Mouse (Mus musculus): Measurements from ENCODE around the gene Cmss1. TPM values are rescaled to one million over a fixed set of nuclear protein-coding genes. Genes with fewer than 3 reads are reported as not detected.

Gene Cmss1
- polyA plus RNA-seq, 2 experiments, result 10.9 to 45.3 TPM

DNA sequence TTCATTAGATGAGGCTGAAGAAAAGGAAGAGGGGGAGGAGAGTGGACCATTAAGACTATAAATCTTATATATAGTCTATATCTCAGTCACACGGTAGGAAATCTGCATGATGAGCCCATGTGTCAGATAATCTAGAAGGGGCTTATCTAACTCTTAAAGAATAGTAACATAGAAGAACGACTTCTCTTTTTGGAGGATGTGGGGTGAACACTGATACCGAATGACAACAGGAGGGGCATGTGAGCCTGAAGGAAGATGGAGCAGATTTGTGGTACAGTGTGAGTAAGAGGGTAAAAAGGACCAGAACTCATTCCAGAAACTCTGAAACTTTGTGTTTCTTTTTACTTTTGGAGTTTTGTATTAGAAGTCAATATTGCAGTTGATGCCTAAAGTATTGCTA lies 97.6 kb downstream of the Cmss1 start:
- WGBS, result 90% methylated on average over 3 of the region's 3 CpGs
- no peak overlapping the region for H3K4me3 ChIP-seq (replicated peaks; ENCODE audit: low read length)
- no peak overlapping the region for H3K9ac ChIP-seq (ENCODE audit: low read depth, low read length, severe bottlenecking)
- no peak for TF ChIP-seq POLR2A (IDR thresholded peaks at IDR 0.05; ENCODE audit: borderline replicate concordance, extremely low read depth, insufficient read depth, insufficient read length)
- H3K27ac ChIP-seq (replicated peaks; ENCODE audit: low read depth, low read length), result no peak overlapping the region
- no peak overlapping the region for H3K4me2 ChIP-seq (replicated peaks; ENCODE audit: low read depth, low read length, severe bottlenecking)
- no peaks in the 10 kb centered on the region for H3K27me3 ChIP-seq (ENCODE audit: control insufficient read depth, insufficient read depth, low read length)
- no peak for ATAC-seq (ENCODE audit: low FRiP score, low read depth)
- H3K36me3 ChIP-seq (ENCODE audit: control insufficient read depth, insufficient read depth, low read length), result no peaks in the 10 kb centered on the region
- no peaks in the 10 kb centered on the region for H3K4me1 ChIP-seq (ENCODE audit: control insufficient read depth, insufficient read depth, low read length)
- DNase-seq (ENCODE audit: low spot score), result no peak
- no peaks in the 10 kb centered on the region for H3K9me3 ChIP-seq (ENCODE audit: control insufficient read depth, low read length)

- TF ChIP-seq POLR2A (IDR thresholded peaks at IDR 0.05; ENCODE audit: borderline replicate concordance, extremely low read depth, insufficient read depth, insufficient read length), result no peak
- no peak overlapping the region for H3K27ac ChIP-seq (replicated peaks; ENCODE audit: low read depth, low read length)
- 88% methylated on average over 1 of the region's 1 CpGs for WGBS
- H3K9me3 ChIP-seq (ENCODE audit: control insufficient read depth, low read length), result no peaks in the 10 kb centered on the region
- DNase-seq (ENCODE audit: low spot score), result no peak
- no peak for ATAC-seq (ENCODE audit: low FRiP score, low read depth)
- H3K27me3 ChIP-seq (ENCODE audit: control insufficient read depth, insufficient read depth, low read length), result no peaks in the 10 kb centered on the region
- H3K36me3 ChIP-seq (ENCODE audit: control insufficient read depth, insufficient read depth, low read length), result no peaks in the 10 kb centered on the region
- no peak overlapping the region for H3K9ac ChIP-seq (ENCODE audit: low read depth, low read length, severe bottlenecking)
- H3K4me3 ChIP-seq (replicated peaks; ENCODE audit: low read length), result no peak overlapping the region
- no peak overlapping the region for H3K4me2 ChIP-seq (replicated peaks; ENCODE audit: low read depth, low read length, severe bottlenecking)
- H3K4me1 ChIP-seq (ENCODE audit: control insufficient read depth, insufficient read depth, low read length), result no peaks in the 10 kb centered on the region
Observed at GRCm38 (mm10) chr16:57508351-57508750, 98.3 kb downstream of the Cmss1 start.

GRCm38 (mm10) chr16:57506133-57506532 lies 100.5 kb downstream of the Cmss1 start:
- ATAC-seq (ENCODE audit: low FRiP score, low read depth), result no peak
- no peaks in the 10 kb centered on the region for H3K9me3 ChIP-seq (ENCODE audit: control insufficient read depth, low read length)
- no peak overlapping the region for H3K9ac ChIP-seq (ENCODE audit: low read depth, low read length, severe bottlenecking)
- no peak for DNase-seq (ENCODE audit: low spot score)
- no peak overlapping the region for H3K27ac ChIP-seq (replicated peaks; ENCODE audit: low read depth, low read length)
- WGBS, result 60% methylated on average over 6 of the region's 6 CpGs
- no peaks in the 10 kb centered on the region for H3K36me3 ChIP-seq (ENCODE audit: control insufficient read depth, insufficient read depth, low read length)
- no peak for TF ChIP-seq POLR2A (IDR thresholded peaks at IDR 0.05; ENCODE audit: borderline replicate concordance, extremely low read depth, insufficient read depth, insufficient read length)
- no peak overlapping the region for H3K4me2 ChIP-seq (replicated peaks; ENCODE audit: low read depth, low read length, severe bottlenecking)
- H3K27me3 ChIP-seq (ENCODE audit: control insufficient read depth, insufficient read depth, low read length), result no peaks in the 10 kb centered on the region
- no peak overlapping the region for H3K4me3 ChIP-seq (replicated peaks; ENCODE audit: low read length)
- H3K4me1 ChIP-seq (ENCODE audit: control insufficient read depth, insufficient read depth, low read length), result no peaks in the 10 kb centered on the region

DNA sequence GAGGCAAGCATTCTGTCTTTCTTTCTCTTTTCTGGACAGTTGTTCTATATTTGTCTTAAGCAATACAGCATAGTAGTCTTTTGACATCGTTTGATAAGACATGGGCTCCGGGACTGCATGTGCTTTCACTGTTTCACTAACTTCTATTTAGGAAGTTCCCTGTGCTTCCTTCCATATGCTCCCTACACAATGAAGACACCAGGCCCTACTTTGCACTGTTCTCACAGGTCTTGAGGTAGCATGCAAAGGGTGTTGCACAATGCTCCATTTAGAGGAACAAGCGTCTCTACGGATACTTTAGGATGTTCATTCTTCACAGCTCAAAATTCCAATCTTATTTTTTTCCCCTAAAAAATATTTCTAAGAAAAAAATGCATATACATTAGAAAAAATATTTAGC lies 101.9 kb downstream of the Cmss1 start:
- no peak overlapping the region for H3K4me2 ChIP-seq (replicated peaks; ENCODE audit: low read depth, low read length, severe bottlenecking)
- 89% methylated on average over 4 of the region's 4 CpGs for WGBS
- H3K27me3 ChIP-seq (ENCODE audit: control insufficient read depth, insufficient read depth, low read length), result no peaks in the 10 kb centered on the region
- no peak overlapping the region for H3K27ac ChIP-seq (replicated peaks; ENCODE audit: low read depth, low read length)
- no peak for TF ChIP-seq POLR2A (IDR thresholded peaks at IDR 0.05; ENCODE audit: borderline replicate concordance, extremely low read depth, insufficient read depth, insufficient read length)
- no peak overlapping the region for H3K9ac ChIP-seq (ENCODE audit: low read depth, low read length, severe bottlenecking)
- H3K36me3 ChIP-seq (ENCODE audit: control insufficient read depth, insufficient read depth, low read length), result no peaks in the 10 kb centered on the region
- no peaks in the 10 kb centered on the region for H3K4me1 ChIP-seq (ENCODE audit: control insufficient read depth, insufficient read depth, low read length)
- H3K4me3 ChIP-seq (replicated peaks; ENCODE audit: low read length), result no peak overlapping the region
- H3K9me3 ChIP-seq (ENCODE audit: control insufficient read depth, low read length), result no peaks in the 10 kb centered on the region
- DNase-seq (ENCODE audit: low spot score) (no peak), ATAC-seq (ENCODE audit: low FRiP score, low read depth) (no peak)

DNA sequence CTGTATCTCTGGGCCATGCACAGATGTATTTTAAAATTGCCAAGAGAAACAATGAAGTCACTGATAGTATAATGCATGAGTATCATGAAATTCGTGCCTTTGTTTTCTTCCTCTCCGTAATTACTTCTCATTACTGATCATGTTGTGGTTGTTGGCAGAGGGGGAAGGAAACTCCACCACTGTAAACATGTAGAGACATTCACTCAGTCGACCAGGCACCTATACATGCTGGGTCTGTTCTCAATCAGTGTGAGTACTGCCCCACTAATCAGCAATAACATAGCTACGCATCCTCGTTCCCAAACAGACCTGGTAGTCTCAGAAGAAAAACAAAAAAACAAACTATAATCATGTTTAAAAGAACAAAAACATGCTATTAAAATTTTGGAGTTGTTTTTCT lies 103.9 kb downstream of the Cmss1 start:
- ATAC-seq (ENCODE audit: low FRiP score, low read depth), result no peak
- TF ChIP-seq POLR2A (IDR thresholded peaks at IDR 0.05; ENCODE audit: borderline replicate concordance, extremely low read depth, insufficient read depth, insufficient read length), result no peak

GRCm38 (mm10) chr16:57502230-57502629 lies 104.4 kb downstream of the Cmss1 start:
- H3K9me3 ChIP-seq (ENCODE audit: control insufficient read depth, low read length), result no peaks in the 10 kb centered on the region
- H3K27ac ChIP-seq (replicated peaks; ENCODE audit: low read depth, low read length), result no peak overlapping the region
- no peak for TF ChIP-seq POLR2A (IDR thresholded peaks at IDR 0.05; ENCODE audit: borderline replicate concordance, extremely low read depth, insufficient read depth, insufficient read length)
- no peak overlapping the region for H3K9ac ChIP-seq (ENCODE audit: low read depth, low read length, severe bottlenecking)
- ATAC-seq (ENCODE audit: low FRiP score, low read depth) (no peak), DNase-seq (ENCODE audit: low spot score) (no peak)
- H3K4me3 ChIP-seq (replicated peaks; ENCODE audit: low read length), result no peak overlapping the region
- no peak overlapping the region for H3K4me2 ChIP-seq (replicated peaks; ENCODE audit: low read depth, low read length, severe bottlenecking)
- WGBS, result 44% methylated on average over 2 of the region's 2 CpGs
- no peaks in the 10 kb centered on the region for H3K4me1 ChIP-seq (ENCODE audit: control insufficient read depth, insufficient read depth, low read length)
- H3K36me3 ChIP-seq (ENCODE audit: control insufficient read depth, insufficient read depth, low read length), result no peaks in the 10 kb centered on the region
- no peaks in the 10 kb centered on the region for H3K27me3 ChIP-seq (ENCODE audit: control insufficient read depth, insufficient read depth, low read length)

More for the DNA sequence above, 103.9 kb downstream of the Cmss1 start:
- 47% methylated on average over 5 of the region's 5 CpGs for WGBS
- no peak overlapping the region for H3K27ac ChIP-seq (replicated peaks; ENCODE audit: low read depth, low read length)
- H3K36me3 ChIP-seq (ENCODE audit: control insufficient read depth, insufficient read depth, low read length), result no peaks in the 10 kb centered on the region
- no peaks in the 10 kb centered on the region for H3K4me1 ChIP-seq (ENCODE audit: control insufficient read depth, insufficient read depth, low read length)
- no peaks in the 10 kb centered on the region for H3K27me3 ChIP-seq (ENCODE audit: control insufficient read depth, insufficient read depth, low read length)
- H3K4me3 ChIP-seq (replicated peaks; ENCODE audit: low read length), result no peak overlapping the region
- DNase-seq (ENCODE audit: low spot score), result no peak
- no peak overlapping the region for H3K9ac ChIP-seq (ENCODE audit: low read depth, low read length, severe bottlenecking)
- no peak overlapping the region for H3K4me2 ChIP-seq (replicated peaks; ENCODE audit: low read depth, low read length, severe bottlenecking)
- no peaks in the 10 kb centered on the region for H3K9me3 ChIP-seq (ENCODE audit: control insufficient read depth, low read length)

Measured in limb, embryonic 14.5 days (tissue).